Mouse (Mus musculus) G1E-ER4 (cell line): ENCODE measurements around the gene Tmppe. TPM values are rescaled to one million over a fixed set of nuclear protein-coding genes. Genes with fewer than 3 reads are reported as not detected.

Experiments
- GATA1 ChIP-seq: IDR thresholded peaks from one replicate; pipeline ENCODE4 v1.8.0; 2012; ENCODE audit warnings: low read length, inconsistent platforms
- polyA plus RNA-seq: library from polyadenylated mRNA; stranded (reverse); fragments of >175 nt; gene quantifications from 2 replicates; pipeline ENCODE4 v1.2.3, GENCODE M21; 2012

Tmppe gene
- polyA plus RNA-seq, 1 experiment, result 4.2 TPM

DNA sequence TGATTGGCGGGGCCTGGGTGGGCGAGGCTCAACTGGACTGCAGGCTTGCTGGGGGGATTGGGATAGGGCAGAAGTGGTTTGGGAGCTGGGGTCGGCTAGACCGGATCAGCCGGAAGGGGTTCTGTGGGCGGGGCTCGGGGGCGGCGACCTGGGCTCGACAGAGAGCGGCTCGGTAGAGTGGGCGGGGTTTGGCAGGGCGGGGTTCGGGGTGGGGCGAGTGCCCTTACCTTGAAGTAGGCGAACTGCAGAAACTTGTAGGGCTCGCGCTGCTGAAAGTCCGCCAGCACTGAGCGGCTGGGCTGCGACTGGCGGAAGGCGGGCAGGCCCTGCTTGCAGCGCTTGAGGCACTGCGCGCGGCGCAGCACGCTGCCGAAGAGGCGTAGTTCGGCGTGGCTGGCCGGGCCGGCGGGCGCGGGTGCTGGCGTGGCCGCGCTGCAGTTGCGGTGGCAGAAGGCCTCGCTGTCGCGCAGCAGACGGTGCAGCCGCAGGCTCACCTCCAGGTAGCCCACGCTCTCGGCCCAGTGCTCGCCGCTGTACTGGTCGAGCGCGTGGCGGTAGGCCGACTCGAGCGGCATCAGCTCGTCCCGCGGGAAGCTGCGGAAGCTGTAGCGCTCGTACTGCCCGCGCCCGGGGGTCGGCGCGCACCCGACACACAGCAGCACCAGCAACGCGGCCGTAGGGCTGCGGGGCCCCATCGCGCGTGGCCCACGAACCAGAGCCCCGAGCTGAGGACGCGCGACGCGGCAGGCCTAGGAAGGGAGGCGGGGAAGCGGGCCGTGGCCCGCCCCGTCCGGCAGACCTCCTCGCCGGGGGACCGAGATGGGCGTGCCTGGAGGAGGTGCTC lies 10.8 kb upstream of the Tmppe start, which contains the start of gene Crtap:
Gene Crtap, minus strand, starts transcription at position 771 of the 844 bp plus-strand sequence.
- TF ChIP-seq GATA1, result no peak

- no peak for TF ChIP-seq GATA1
Measured at GRCm38 (mm10) chr9:114390749-114391075, 10.2 kb upstream of the Tmppe start.

- TF ChIP-seq GATA1, result no peak
Measured at GRCm38 (mm10) chr9:114394677-114395076, 6.2 kb upstream of the Tmppe start.

DNA sequence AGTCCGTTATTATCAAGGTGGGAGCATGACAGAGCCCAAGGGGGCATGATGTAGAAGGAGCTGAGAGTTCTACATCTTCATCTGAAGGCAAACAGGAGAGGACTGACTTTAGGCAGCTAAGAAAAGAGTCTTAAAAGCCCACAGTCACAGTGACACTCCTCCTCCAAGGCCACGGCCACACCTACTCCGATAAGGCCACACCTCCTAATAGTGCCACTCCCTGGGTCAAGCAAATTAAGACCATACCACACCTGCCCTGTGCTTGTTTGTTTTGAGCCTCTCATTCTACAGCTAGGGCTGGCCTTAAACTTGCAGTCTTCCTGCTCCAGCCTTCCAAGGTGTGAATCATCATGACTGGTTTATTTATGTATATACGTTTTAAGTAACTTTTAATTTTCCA lies 5.6 kb upstream of the Tmppe start:
- TF ChIP-seq GATA1, result no peak

DNA sequence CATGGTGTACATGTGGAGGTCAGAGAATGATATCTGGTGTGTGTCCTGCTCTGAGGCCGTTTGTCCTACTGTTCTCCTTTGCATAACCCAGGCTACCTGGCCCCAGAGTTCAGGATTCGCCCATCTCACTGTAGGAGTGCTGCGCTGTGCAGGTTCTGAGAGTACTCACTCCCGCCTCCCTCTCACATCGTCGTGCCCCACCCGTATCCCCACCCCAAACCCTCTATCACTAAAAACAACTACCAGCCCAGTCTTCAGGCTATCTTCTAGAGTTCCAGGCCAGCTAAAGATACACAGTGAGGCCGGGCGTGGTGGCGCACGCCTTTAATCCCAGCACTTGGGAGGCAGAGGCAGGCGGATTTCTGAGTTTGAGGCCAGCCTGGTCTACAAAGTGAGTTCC lies 1.2 kb upstream of the Tmppe start:
- TF ChIP-seq GATA1, result no peak

DNA sequence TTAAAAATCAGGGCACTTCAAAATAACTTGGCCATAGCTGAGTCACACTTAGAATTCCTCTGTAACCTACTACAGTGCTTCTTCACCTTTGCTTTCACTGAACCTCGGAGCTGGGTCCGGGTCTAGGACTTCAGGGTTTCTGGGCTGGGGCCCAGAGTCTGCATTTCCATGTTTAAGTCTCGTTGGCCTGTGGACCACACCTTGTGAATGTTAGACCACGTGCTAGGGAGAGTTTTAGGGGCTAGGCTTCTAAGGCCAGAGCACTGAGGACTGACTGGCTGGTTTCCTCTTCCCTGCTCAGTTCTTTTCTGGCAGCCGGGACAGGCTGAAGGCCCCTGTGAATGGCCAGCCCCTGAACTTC lies 337 bp upstream of the Tmppe start:
- no peak for TF ChIP-seq GATA1

DNA sequence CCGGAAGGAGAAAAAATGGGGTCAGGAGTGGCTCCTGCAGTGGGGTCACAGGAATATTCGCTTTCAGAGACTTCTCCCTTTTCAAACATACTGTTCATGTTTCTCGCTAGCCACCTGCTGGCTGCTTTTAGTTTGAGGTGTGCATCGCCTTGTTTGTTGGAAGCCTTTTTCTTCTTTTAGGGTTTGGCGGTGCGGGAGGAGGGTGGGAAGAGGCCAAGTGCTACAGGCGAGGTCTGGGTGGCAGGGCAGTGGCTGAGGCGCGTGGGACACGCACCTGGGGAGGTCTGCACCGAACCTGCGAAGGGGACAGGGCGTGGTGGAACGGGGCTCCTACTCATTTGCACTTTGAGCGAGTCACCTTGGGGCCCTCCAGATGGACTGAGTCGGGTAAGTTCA lies 778 bp downstream of the Tmppe start:
- TF ChIP-seq GATA1, result no peak

GRCm38 (mm10) chr9:114407676-114408075 lies 6.8 kb downstream of the Tmppe start:
- TF ChIP-seq GATA1, result no peak

- no peak for TF ChIP-seq GATA1
Measured at GRCm38 (mm10) chr9:114410313-114410862, 9.5 kb downstream of the Tmppe start.

DNA sequence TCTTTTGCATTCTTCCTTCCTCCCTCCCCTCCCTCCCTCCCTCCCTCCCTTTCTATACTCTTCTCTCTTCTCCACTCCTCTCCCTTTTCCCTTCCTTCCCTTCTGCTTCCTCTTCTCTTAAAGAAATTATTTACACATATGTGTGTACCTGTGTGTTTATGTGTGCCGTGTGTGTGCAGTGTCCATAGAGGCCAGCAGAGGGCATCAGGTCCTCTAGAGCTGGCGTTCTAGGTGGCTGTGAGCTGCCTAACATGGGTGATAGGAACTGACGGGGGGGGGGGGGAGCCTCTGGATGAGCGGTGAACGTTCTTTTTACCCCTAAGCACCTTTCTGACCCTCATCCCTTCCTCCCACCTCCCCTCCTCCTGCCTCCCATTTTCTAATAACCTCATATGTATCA lies 10.4 kb downstream of the Tmppe start:
- TF ChIP-seq GATA1, result no peak

DNA sequence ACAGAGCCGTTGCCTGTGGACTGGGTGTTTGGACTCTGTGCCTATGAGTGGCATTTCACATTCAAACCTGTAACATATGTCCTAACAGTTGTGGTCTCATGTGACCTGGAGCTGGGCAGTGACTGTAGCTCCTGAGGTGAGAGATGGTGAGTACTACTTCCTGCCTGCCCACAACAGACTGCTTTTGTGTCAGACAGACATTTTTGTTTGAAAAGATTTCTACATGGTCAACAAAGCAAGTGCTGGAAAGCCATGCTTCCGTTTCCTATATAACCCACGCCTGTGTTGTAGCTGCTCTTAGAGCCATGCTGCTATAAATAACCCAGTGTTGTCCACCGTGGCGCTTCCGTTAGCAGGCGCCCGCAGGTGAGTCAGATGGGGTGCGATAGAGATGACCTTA lies 11.5 kb downstream of the Tmppe start:
- TF ChIP-seq GATA1, result no peak

- TF ChIP-seq GATA1, result no peak
Measured at GRCm38 (mm10) chr9:114413866-114414265, 13.0 kb downstream of the Tmppe start.

DNA sequence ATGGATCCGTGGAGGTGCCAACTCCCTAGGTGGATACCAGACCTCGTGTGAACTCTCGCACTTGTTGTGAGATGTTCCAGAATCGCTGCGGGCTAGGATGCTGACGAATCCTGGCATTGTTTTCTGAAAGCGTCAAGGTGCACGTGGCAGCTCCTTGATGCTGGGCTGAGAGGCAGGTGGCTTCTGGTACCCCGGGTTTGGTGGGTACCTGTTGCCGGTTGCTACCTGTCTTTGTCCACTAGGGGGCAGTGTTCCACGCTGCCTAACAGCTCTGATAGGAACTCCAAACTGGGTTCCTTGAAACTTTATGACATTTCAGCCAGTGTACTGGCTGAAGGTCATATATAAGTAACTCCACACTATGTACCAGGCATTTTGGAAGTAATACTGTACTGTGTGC lies 14.8 kb downstream of the Tmppe start:
- TF ChIP-seq GATA1, result no peak

DNA sequence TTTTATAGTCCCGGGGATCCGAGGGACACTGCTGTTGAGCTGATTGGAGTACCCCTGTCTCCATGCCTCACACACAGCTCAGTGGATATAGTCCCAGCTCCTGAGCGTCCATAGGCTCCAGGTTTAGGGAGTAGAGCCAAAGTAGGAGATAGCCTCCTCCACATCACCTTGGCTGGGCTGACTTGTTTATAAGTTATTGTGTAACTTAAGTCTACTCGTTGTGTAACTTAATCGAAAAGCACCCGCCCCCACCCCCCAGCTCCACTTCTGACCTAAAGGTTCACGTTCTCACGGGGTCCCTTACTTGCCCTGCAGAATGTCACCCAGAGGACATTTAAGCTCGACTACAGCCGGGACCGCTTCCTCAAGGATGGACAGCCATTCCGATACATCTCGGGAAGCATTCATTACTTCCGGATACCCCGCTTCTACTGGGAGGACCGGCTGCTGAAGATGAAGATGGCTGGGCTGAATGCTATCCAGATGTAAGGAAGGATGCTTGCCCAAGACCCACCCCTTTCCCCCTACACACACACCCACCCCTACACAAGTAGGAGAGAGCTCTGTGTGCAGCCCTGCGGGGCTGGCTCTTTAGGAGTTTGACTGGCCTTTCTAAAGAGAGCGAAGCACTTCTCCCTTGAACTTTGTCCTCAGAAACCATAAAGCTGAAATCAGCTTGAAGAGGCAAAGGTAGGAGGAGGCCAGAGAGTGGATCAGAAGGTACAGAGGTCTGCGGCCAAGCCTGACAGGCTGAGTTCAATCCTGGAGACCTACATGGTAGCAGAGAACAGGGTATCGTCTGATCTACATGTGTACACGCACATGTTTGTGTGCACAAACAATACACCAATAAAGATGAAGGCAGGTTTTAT lies 16.0 kb downstream of the Tmppe start:
- TF ChIP-seq GATA1, result no peak

DNA sequence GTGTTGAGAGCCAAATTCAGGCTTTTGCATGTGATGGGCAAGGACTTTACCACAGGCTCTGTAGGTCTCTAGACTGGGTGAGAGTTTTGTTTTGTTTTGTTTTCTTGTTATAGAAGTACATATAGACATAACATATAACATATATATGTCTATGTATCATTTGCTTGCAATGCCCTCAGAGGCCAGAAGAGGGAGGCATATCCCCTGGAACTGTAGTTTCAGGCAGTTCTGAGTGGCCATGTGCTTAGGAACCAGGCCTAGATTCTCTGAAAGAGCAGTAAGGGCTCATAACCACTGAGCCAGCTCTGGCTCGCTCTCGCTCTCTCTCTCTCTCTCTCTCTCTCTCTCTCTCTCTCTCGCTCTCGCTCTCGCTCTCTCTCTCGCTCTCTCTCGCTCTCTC lies 17.3 kb downstream of the Tmppe start:
- no peak for TF ChIP-seq GATA1

DNA sequence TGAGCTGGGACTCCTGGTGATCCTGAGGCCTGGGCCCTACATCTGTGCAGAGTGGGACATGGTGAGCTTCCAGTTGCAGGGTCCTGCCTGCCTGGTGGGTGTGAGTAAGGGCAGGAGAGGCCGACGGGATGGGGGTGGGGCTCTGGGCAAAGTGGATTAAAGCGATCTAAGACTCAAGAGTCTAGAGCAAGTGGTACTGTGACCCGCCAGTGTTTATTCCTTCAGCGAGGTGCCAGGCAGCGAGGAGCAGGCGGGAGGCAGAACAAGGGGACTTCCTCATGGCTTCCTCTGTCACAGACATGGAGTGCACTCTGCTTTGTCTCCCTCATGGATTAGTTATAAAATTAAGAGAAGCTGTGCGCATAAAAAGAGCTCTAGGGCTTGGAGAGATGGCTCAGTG lies 19.5 kb downstream of the Tmppe start:
- TF ChIP-seq GATA1, result no peak
